11 mouse cellular contexts compared by ENCODE assay signal in the genomic region with DNA sequence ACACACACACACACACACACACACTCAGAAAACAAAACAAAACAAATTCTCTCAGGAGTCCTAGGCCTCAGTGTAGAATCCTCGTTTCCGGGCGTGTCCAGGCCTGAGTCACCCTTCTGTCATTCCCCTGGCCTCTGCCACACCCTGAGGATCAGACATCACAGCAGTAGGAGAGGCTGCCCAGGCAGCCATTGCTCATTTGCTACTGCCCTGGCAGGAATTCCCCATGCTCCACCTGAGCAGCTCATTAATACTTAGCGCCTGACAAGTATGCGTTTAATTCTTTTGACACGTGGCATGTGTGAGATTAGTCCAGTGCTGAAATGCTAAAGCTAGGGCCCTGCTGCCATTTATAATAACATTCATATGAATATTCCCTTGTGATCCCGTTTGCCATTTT. TPM values are rescaled to one million over a fixed set of nuclear protein-coding genes. Genes with fewer than 3 reads are reported as not detected.
DNase-seq lines count a peak whose midpoint lies in the region; ATAC-seq and TF ChIP-seq lines count a peak whose summit lies in the region.
"Had no signal": no experiment of that assay in that cellular context is flagged by ENCODE, and none has a peak within 500 bp of the region (broad histone marks: within the 10 kb centered on the region; RNA-seq: fewer than 3 reads in every experiment).

No protein-coding gene starts in this region.

- H3K27me3 ChIP-seq in Patski: no peaks in the 10 kb centered on the region
- H3K27me3 ChIP-seq in embryonic facial prominence, embryonic 14.5 days (replicated peaks; ENCODE audit: control insufficient read depth, insufficient read depth, low read length): no peaks in the 10 kb centered on the region
- H3K27me3 ChIP-seq in midbrain, embryonic 14.5 days (ENCODE audit: control insufficient read depth, insufficient read depth, low read length): no peaks in the 10 kb centered on the region
- no peaks in the 10 kb centered on the region for H3K27me3 ChIP-seq in liver, embryonic 12.5 days (replicated peaks)

- in situ Hi-C loops in Patski (cut with MboI; ENCODE audit: low pct_unique_long_range_greater_than_20kb): no loop called here

- H3K9me3 ChIP-seq in embryonic facial prominence, embryonic 14.5 days (ENCODE audit: control insufficient read depth, low read length): no peaks in the 10 kb centered on the region
- no peaks in the 10 kb centered on the region for H3K9me3 ChIP-seq in midbrain, embryonic 14.5 days (ENCODE audit: control insufficient read depth, low read length)
- H3K9me3 ChIP-seq in liver, embryonic 12.5 days (replicated peaks): no peaks in the 10 kb centered on the region

- peak; percentile 98 for ATAC-seq in Patski
- ATAC-seq in embryonic facial prominence, embryonic 14.5 days (ENCODE audit: low read depth): 0 out of 2 replicates have a peak, but pooled peaks have one; percentile 53
- ATAC-seq in midbrain, embryonic 14.5 days (ENCODE audit: low FRiP score, low TSS enrichment): peak; percentile 48
- ATAC-seq in liver, embryonic 12.5 days: no peak

- 73% methylated on average over 7 of the region's 7 CpGs for WGBS in embryonic facial prominence, embryonic 14.5 days
- WGBS in midbrain, embryonic 14.5 days: 44% methylated on average over 7 of the region's 7 CpGs
- 80% methylated on average over 7 of the region's 7 CpGs for WGBS in liver, embryonic 12.5 days (ENCODE audit: insufficient replicate concordance)

- TF ChIP-seq CTCF in Patski (IDR thresholded peaks at IDR 0.05): no peak

- H3K9ac ChIP-seq in embryonic facial prominence, embryonic 14.5 days (ENCODE audit: low read depth, low read length): no peak overlapping the region
- no peak overlapping the region for H3K9ac ChIP-seq in midbrain, embryonic 14.5 days (replicated peaks; ENCODE audit: low read length)
- H3K9ac ChIP-seq in liver, embryonic 12.5 days: no peak overlapping the region

- H3K36me3 ChIP-seq in embryonic facial prominence, embryonic 14.5 days (ENCODE audit: control insufficient read depth, insufficient read depth, low read length): no peaks in the 10 kb centered on the region
- no peaks in the 10 kb centered on the region for H3K36me3 ChIP-seq in midbrain, embryonic 14.5 days (ENCODE audit: control insufficient read depth, insufficient read depth, low read length)
- no peaks in the 10 kb centered on the region for H3K36me3 ChIP-seq in liver, embryonic 12.5 days

- DNase-seq in kidney, adult 9 months: peak; percentile 18
- no peak for DNase-seq in kidney, adult 18-20 months
- DNase-seq in Patski (ENCODE audit: low read depth, low spot score): peak; percentile 59
- peak; percentile 55 for DNase-seq in embryonic facial prominence, embryonic 14.5 days (ENCODE audit: low spot score)
- DNase-seq in midbrain, embryonic 14.5 days: peak; percentile 66
- DNase-seq in layer of hippocampus, adult 18-20 months (ENCODE audit: low spot score in 2 of 2): no peak
- DNase-seq in frontal cortex, postnatal 14 days (ENCODE audit: low spot score in 2 of 2): no peak
- DNase-seq: cerebellum, postnatal 36 days; gastrocnemius, postnatal 36 days had no signal

- CTCF ChIA-PET in Patski (lab: Charles Lee): interaction anchor here (1.0 kb wide), 1 partner anchor 10 kb away, joined by 3 read pairs; no protein-coding TSS in a partner anchor

- POLR2A ChIA-PET in Patski (lab: Charles Lee): no interaction called here

- H3K4me2 ChIP-seq in embryonic facial prominence, embryonic 14.5 days (ENCODE audit: low read depth, low read length): no peak overlapping the region
- no peak overlapping the region for H3K4me2 ChIP-seq in midbrain, embryonic 14.5 days (ENCODE audit: low read length)
- no peak overlapping the region for H3K4me2 ChIP-seq in liver, embryonic 12.5 days

- H3K4me1 ChIP-seq in embryonic facial prominence, embryonic 14.5 days (ENCODE audit: control insufficient read depth, insufficient read depth, low read length): no peaks in the 10 kb centered on the region
- 0 out of 2 replicates have a peak, but pooled peaks cover 3% of the 10 kb centered on the region for H3K4me1 ChIP-seq in midbrain, embryonic 14.5 days (ENCODE audit: control insufficient read depth, insufficient read depth, low read length)
- no peaks in the 10 kb centered on the region for H3K4me1 ChIP-seq in liver, embryonic 12.5 days

- no peak overlapping the region for H3K27ac ChIP-seq in embryonic facial prominence, embryonic 14.5 days (replicated peaks; ENCODE audit: low read depth, low read length)
- H3K27ac ChIP-seq in midbrain, embryonic 14.5 days (replicated peaks; ENCODE audit: low read depth, low read length): no peak overlapping the region
- H3K27ac ChIP-seq in liver, embryonic 12.5 days: no peak overlapping the region
- H3K27ac ChIP-seq: macrophage had no signal

- no peak overlapping the region for H3K4me3 ChIP-seq in embryonic facial prominence, embryonic 14.5 days (ENCODE audit: low read depth, low read length)
- H3K4me3 ChIP-seq in midbrain, embryonic 14.5 days (replicated peaks; ENCODE audit: low read depth, low read length): no peak overlapping the region
- H3K4me3 ChIP-seq in liver, embryonic 12.5 days: no peak overlapping the region

RNA-seq across cellular contexts. Expression of a gene that starts 25.0 kb away (rescaled TPM):
- 14.3 TPM for polyA plus RNA-seq in Patski (2021)
- 0.07 and 0.26 TPM in 2 replicates for polyA plus RNA-seq in embryonic facial prominence, embryonic 14.5 days (2014; fragmentation: Nextera tagmentation; extraction: Ambion mirVana)
- not detected in 2 replicates for polyA plus RNA-seq in midbrain, embryonic 14.5 days (2014; fragmentation: Nextera tagmentation; extraction: Ambion mirVana)
- under 1 TPM in 1 of 2 experiments, not detected in 1; 0.27 TPM for total RNA-seq in layer of hippocampus, adult 18-20 months (2021)
- polyA plus RNA-seq in liver, embryonic 12.5 days (2016; fragmentation: Nextera tagmentation; extraction: Ambion mirVana): 3.6 and 4.3 TPM in 2 replicates
- total RNA-seq: gastrocnemius, postnatal 36 days had no signal
- polyA plus RNA-seq: macrophage had no signal

Comparison
In these comparisons a context has a peak if more than half of its experiments do, and no peak if none do; other contexts are left out.
1. DNase-seq: peak in kidney, adult 9 months (single experiment), Patski (single experiment), embryonic facial prominence, embryonic 14.5 days (single experiment) and midbrain, embryonic 14.5 days (single experiment); none in kidney, adult 18-20 months (single experiment), layer of hippocampus, adult 18-20 months (0 of 2) and frontal cortex, postnatal 14 days (0 of 2).